Mouse (Mus musculus) heart, postnatal 0 days (tissue): ENCODE data around the gene Klf16. TPM values are rescaled to one million over a fixed set of nuclear protein-coding genes. Genes with fewer than 3 reads are reported as not detected.

Experiments used
- ATAC-seq: fragments of 200-750 bp; cut with Nextera tagmentation; 2 replicates; pipeline ENCODE4 v1.8.0; 2017; ENCODE audit warnings: low read depth, moderate number of reproducible peaks, moderate library complexity; ENCODE audit not compliant: insufficient read depth
- DNase-seq: peaks from one replicate; pipeline ENCODE4 v3.0.0-alpha.2; 2016; ENCODE audit warnings: low spot score
- H3K27ac ChIP-seq: fragments of 300-500 bp; sonication (generic); 2 replicates; pipeline ENCODE4 v1.5.1; 2014; ENCODE audit warnings: low read depth, mild to moderate bottlenecking
- H3K27me3 ChIP-seq: fragments of 300-500 bp; sonication (generic); 2 replicates; pipeline ENCODE4 v1.6.1; 2014; ENCODE audit warnings: low read length, mixed read lengths; ENCODE audit not compliant: control insufficient read depth, insufficient read depth
- H3K36me3 ChIP-seq: fragments of 300-500 bp; sonication (generic); replicated peaks from 2 replicates; pipeline ENCODE4 v1.6.1; 2014; ENCODE audit warnings: low read length, mixed read lengths; ENCODE audit not compliant: control insufficient read depth, insufficient read depth
- H3K4me1 ChIP-seq: fragments of 300-500 bp; sonication (generic); 2 replicates; pipeline ENCODE4 v1.6.1; 2014; ENCODE audit warnings: antibody characterized with exemption; ENCODE audit not compliant: control insufficient read depth, insufficient read depth
- H3K4me2 ChIP-seq: fragments of 300-500 bp; sonication (generic); 2 replicates; pipeline ENCODE4 v1.6.1; 2014; ENCODE audit warnings: low read depth, mild to moderate bottlenecking, low read length, moderate library complexity
- H3K4me3 ChIP-seq: fragments of 300-500 bp; sonication (generic); 2 replicates; pipeline ENCODE4 v1.5.1; 2014; ENCODE audit warnings: low read depth, low read length
- H3K9ac ChIP-seq: fragments of 300-500 bp; sonication (generic); replicated peaks from 2 replicates; pipeline ENCODE4 v1.6.1; 2014; ENCODE audit warnings: low read depth, low read length, mixed read lengths
- H3K9me3 ChIP-seq: fragments of 300-500 bp; sonication (generic); replicated peaks from 2 replicates; pipeline ENCODE4 v1.6.1; 2016; ENCODE audit warnings: low read length; ENCODE audit not compliant: control insufficient read depth
- CTCF ChIP-seq: IDR thresholded peaks from 2 replicates; pipeline ENCODE4 v1.5.1; 2016; ENCODE audit warnings: antibody characterized with exemption, control low read depth, low read depth
- EP300 ChIP-seq: IDR thresholded peaks from 2 replicates; pipeline ENCODE4 v1.6.1; 2016; ENCODE audit warnings: antibody characterized with exemption, low read depth
- WGBS: fragments of 180-500 bp; shearing (Covaris S2); extraction: QIAGEN DNeasy Blood & Tissue Kit; methylation state at CpG from one replicate; pipeline ENCODE4 v1.1.7; 2014; 5-methylcytosine and 5-hydroxymethylcytosine counted together
- polyA plus RNA-seq: library from polyadenylated mRNA; unstranded; fragments of >200 nt; fragmentation: Nextera tagmentation; extraction: Ambion mirVana; gene quantifications from 2 replicates; pipeline ENCODE4 v1.2.1, GENCODE M21; 2015
- total RNA-seq: library from RNA; depleted of rRNA; stranded (reverse); fragments of >200 nt; gene quantifications from 2 replicates; pipeline ENCODE4 v1.2.3, GENCODE M21; 2014; ENCODE audit warnings: low replicate concordance

Klf16 gene
- total and polyA plus RNA-seq, 2 experiments from 2014 or later: 3.5 to 9.3 TPM

GRCm38 (mm10) chr10:80539493-80539892 lies 37.6 kb downstream of the Klf16 start:
- Histone ChIP-seq H3K4me3 (no peak overlapping the region), H3K4me1 (no peaks in the 10 kb centered on the region), H3K9me3 (no peaks in the 10 kb centered on the region), H3K4me2 (no peak overlapping the region; the same call in 1 of the 2 replicates), H3K9ac (no peak overlapping the region), H3K36me3 (peaks cover 36% of the 10 kb centered on the region), H3K27me3 (peaks cover 17% of the 10 kb centered on the region), H3K27ac (no peak overlapping the region)
- 27% methylated on average over 5 of the region's 5 CpGs for WGBS
- DNase-seq (peak; percentile 38), ATAC-seq (peak; percentile 16; the same call in 1 of the 2 replicates)
- TF ChIP-seq CTCF (no peak), EP300 (no peak)

GRCm38 (mm10) chr10:80538710-80539394 lies 38.3 kb downstream of the Klf16 start, which contains the start of gene Atp8b3:
Gene Atp8b3, minus strand, starts transcription at chr10:80539124.
- ATAC-seq (peak; percentile 77), DNase-seq (peak; percentile 41)
- WGBS: 3% methylated on average over 30 of the region's 30 CpGs
- peak within 1 kb of the TSS; percentile 41 for H3K4me2 ChIP-seq
- no peaks in the 10 kb centered on the region for H3K9me3 ChIP-seq
- no peak within 1 kb of the TSS for H3K27ac ChIP-seq
- TF ChIP-seq CTCF (no peak), EP300 (no peak)
- peaks cover 29% of the 10 kb centered on the region for H3K36me3 ChIP-seq
- no peaks in the 10 kb centered on the region for H3K4me1 ChIP-seq
- no peak within 1 kb of the TSS for H3K9ac ChIP-seq
- H3K27me3 ChIP-seq: peaks cover 17% of the 10 kb centered on the region
- H3K4me3 ChIP-seq: no peak within 1 kb of the TSS

GRCm38 (mm10) chr10:80538180-80538579 lies 38.9 kb downstream of the Klf16 start:
- Histone ChIP-seq H3K36me3 (peaks cover 23% of the 10 kb centered on the region), H3K9me3 (no peaks in the 10 kb centered on the region), H3K4me3 (no peak overlapping the region), H3K27ac (no peak overlapping the region), H3K27me3 (peaks cover 17% of the 10 kb centered on the region), H3K9ac (no peak overlapping the region), H3K4me2 (no peak overlapping the region), H3K4me1 (no peaks in the 10 kb centered on the region)
- TF ChIP-seq CTCF: no peak
- TF ChIP-seq EP300: no peak
- 44% methylated on average over 5 of the region's 5 CpGs for WGBS
- no peak for ATAC-seq
- DNase-seq: no peak

GRCm38 (mm10) chr10:80535711-80536110 lies 41.4 kb downstream of the Klf16 start:
- peaks cover 17% of the 10 kb centered on the region for H3K27me3 ChIP-seq
- TF ChIP-seq CTCF: no peak
- no peak for TF ChIP-seq EP300
- WGBS: 22% methylated on average over 13 of the region's 13 CpGs
- no peak for DNase-seq
- H3K4me1 ChIP-seq: no peaks in the 10 kb centered on the region
- no peak overlapping the region for H3K27ac ChIP-seq
- no peak overlapping the region for H3K4me3 ChIP-seq
- no peaks in the 10 kb centered on the region for H3K36me3 ChIP-seq
- no peaks in the 10 kb centered on the region for H3K9me3 ChIP-seq
- no peak overlapping the region for H3K9ac ChIP-seq
- no peak overlapping the region for H3K4me2 ChIP-seq
- no peak for ATAC-seq

DNA sequence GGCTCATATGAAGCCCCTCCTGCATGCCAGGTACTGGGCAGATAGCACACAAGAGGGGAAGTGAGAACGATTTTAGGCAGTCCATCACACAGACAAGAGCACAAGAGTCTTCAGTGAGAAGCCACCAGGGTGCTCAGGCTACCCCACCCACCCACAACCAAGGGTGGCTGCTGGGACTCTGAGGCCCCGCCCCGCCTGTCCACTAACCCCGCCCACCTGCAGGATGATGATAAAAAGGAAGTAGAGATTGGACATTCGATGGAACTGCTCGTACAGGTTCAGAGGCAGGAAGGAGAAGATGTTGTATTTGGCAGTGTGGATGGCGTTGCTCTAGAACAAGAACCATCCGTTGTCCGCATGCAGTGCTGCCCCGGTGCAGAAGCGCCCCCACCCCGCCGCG lies 42.0 kb downstream of the Klf16 start:
- no peak overlapping the region for H3K4me3 ChIP-seq
- H3K27ac ChIP-seq: no peak overlapping the region
- no peak overlapping the region for H3K9ac ChIP-seq
- no peaks in the 10 kb centered on the region for H3K9me3 ChIP-seq
- WGBS: 8% methylated on average over 14 of the region's 14 CpGs
- DNase-seq: no peak
- H3K4me2 ChIP-seq: no peak overlapping the region
- TF ChIP-seq EP300: no peak
- no peak for TF ChIP-seq CTCF
- ATAC-seq: no peak
- peaks cover 17% of the 10 kb centered on the region for H3K27me3 ChIP-seq
- H3K36me3 ChIP-seq: no peaks in the 10 kb centered on the region
- no peaks in the 10 kb centered on the region for H3K4me1 ChIP-seq

GRCm38 (mm10) chr10:80533704-80534103 lies 43.4 kb downstream of the Klf16 start:
- TF ChIP-seq CTCF (no peak), EP300 (no peak)
- Histone ChIP-seq H3K4me3 (no peak overlapping the region), H3K9ac (no peak overlapping the region), H3K4me1 (no peaks in the 10 kb centered on the region), H3K27ac (no peak overlapping the region), H3K27me3 (peaks cover 17% of the 10 kb centered on the region), H3K9me3 (no peaks in the 10 kb centered on the region), H3K4me2 (no peak overlapping the region), H3K36me3 (no peaks in the 10 kb centered on the region)
- DNase-seq (no peak), ATAC-seq (no peak; the same call in 1 of the 2 replicates)
- 13% methylated on average over 7 of the region's 7 CpGs for WGBS
